Mouse (Mus musculus) neural tube, embryonic 11.5 days (tissue): ENCODE results near the gene Ms4a6b. TPM values are rescaled to one million over a fixed set of nuclear protein-coding genes. Genes with fewer than 3 reads are reported as not detected.
"Not testable (repeated sequence)": the region's sequence is repeated elsewhere in the genome, so short reads cannot be mapped to it uniquely, and the experiment has no call there.

Source experiments
- ATAC-seq: fragments of 200-750 bp; cut with Nextera tagmentation; 2 replicates; pipeline ENCODE4 v1.8.0; 2017; ENCODE audit warnings: moderate number of reproducible peaks, mild to moderate bottlenecking, moderate TSS enrichment, moderate library complexity; ENCODE audit not compliant: insufficient read depth, low FRiP score, low TSS enrichment
- DNase-seq: peaks from one replicate; pipeline ENCODE4 v3.0.0-alpha.2; 2015; ENCODE audit warnings: low spot score
- H3K27ac ChIP-seq: fragments of 300-500 bp; sonication (generic); 2 replicates; pipeline ENCODE4 v1.5.1; 2014; ENCODE audit warnings: low read depth, mild to moderate bottlenecking, low read length
- H3K27me3 ChIP-seq: fragments of 300-500 bp; sonication (generic); 2 replicates; pipeline ENCODE4 v1.6.1; 2014; ENCODE audit warnings: mild to moderate bottlenecking, low read length, mixed read lengths; ENCODE audit not compliant: control insufficient read depth, insufficient read depth
- H3K36me3 ChIP-seq: fragments of 300-500 bp; sonication (generic); 2 replicates; pipeline ENCODE4 v1.6.1; 2014; ENCODE audit warnings: mild to moderate bottlenecking, low read length, moderate library complexity, mixed read lengths; ENCODE audit not compliant: control insufficient read depth, insufficient read depth
- H3K4me1 ChIP-seq: fragments of 300-500 bp; sonication (generic); 2 replicates; pipeline ENCODE4 v1.6.1; 2014; ENCODE audit warnings: low read length, mixed read lengths; ENCODE audit not compliant: control insufficient read depth, insufficient read depth
- H3K4me2 ChIP-seq: fragments of 300-500 bp; sonication (generic); 2 replicates; pipeline ENCODE4 v1.6.1; 2014; ENCODE audit warnings: low read depth, mild to moderate bottlenecking, moderate library complexity
- H3K4me3 ChIP-seq: fragments of 300-500 bp; sonication (generic); 2 replicates; pipeline ENCODE4 v1.5.1; 2014; ENCODE audit warnings: low read depth, low read length
- H3K9ac ChIP-seq: fragments of 300-500 bp; sonication (generic); 2 replicates; pipeline ENCODE4 v1.6.1; 2014; ENCODE audit warnings: mild to moderate bottlenecking, low read length
- H3K9me3 ChIP-seq: fragments of 300-500 bp; sonication (generic); 2 replicates; pipeline ENCODE4 v1.6.1; 2016; ENCODE audit warnings: low read length; ENCODE audit not compliant: control insufficient read depth
- WGBS: fragments of 180-500 bp; shearing (Covaris S2); extraction: QIAGEN DNeasy Blood & Tissue Kit; methylation state at CpG from one replicate; pipeline ENCODE4 v1.1.7; 2014; 5-methylcytosine and 5-hydroxymethylcytosine counted together
- polyA plus RNA-seq: library from polyadenylated mRNA; unstranded; fragments of >200 nt; fragmentation: Nextera tagmentation; extraction: Ambion mirVana; gene quantifications from 2 replicates; pipeline ENCODE4 v1.2.1, GENCODE M21; 2014

The Ms4a6b gene
- polyA plus RNA-seq, 1 experiment from 2014 or later, result 3.0 TPM

DNA sequence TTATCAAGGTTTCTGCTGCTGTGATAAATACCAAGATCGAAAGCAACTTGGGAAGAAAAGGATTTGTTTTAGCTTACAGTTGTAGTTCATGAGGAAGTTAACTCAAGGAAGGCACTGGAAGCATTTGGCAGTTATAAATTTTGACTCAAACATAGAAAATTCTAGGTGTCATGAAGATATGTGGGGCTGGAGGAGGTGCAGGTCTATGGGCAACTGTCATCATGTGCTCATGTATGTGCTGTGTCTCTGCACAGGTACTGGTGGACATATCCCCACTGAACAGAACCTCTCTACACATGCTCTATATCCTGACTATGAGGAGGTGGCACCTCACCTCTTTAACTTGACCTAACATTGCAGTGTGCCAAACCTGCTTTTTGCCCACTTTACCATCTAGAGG, 29.7 kb upstream of the Ms4a6b start:
- Histone ChIP-seq H3K4me3 (no peak overlapping the region), H3K27me3 (no peaks in the 10 kb centered on the region), H3K27ac (no peak overlapping the region), H3K4me1 (no peaks in the 10 kb centered on the region), H3K4me2 (no peak overlapping the region), H3K9ac (no peak overlapping the region), H3K36me3 (no peaks in the 10 kb centered on the region), H3K9me3 (no peaks in the 10 kb centered on the region)
- WGBS, result 88% methylated on average over 1 of the region's 1 CpGs
- no peak for ATAC-seq
- DNase-seq, result no peak

GRCm38 (mm10) chr19:11491406-11492189, 24.7 kb upstream of the Ms4a6b start:
- Histone ChIP-seq H3K36me3 (no peaks in the 10 kb centered on the region), H3K4me2 (no peak overlapping the region), H3K27me3 (no peaks in the 10 kb centered on the region), H3K27ac (no peak overlapping the region), H3K9me3 (no peaks in the 10 kb centered on the region), H3K4me3 (no peak overlapping the region), H3K9ac (no peak overlapping the region), H3K4me1 (no peaks in the 10 kb centered on the region)
- DNase-seq, result no peak
- ATAC-seq, result no peak
- 84% methylated on average over 4 of the region's 4 CpGs for WGBS

GRCm38 (mm10) chr19:11492671-11493070, 23.6 kb upstream of the Ms4a6b start:
- DNase-seq (no peak), ATAC-seq (no peak)
- Histone ChIP-seq H3K4me3 (no peak overlapping the region), H3K9me3 (no peaks in the 10 kb centered on the region), H3K9ac (no peak overlapping the region), H3K4me2 (no peak overlapping the region), H3K4me1 (no peaks in the 10 kb centered on the region), H3K36me3 (no peaks in the 10 kb centered on the region), H3K27me3 (no peaks in the 10 kb centered on the region), H3K27ac (no peak overlapping the region)
- 83% methylated on average over 1 of the region's 1 CpGs for WGBS

GRCm38 (mm10) chr19:11494519-11494918, 21.8 kb upstream of the Ms4a6b start:
- ATAC-seq, result no peak
- 89% methylated on average over 3 of the region's 3 CpGs for WGBS
- no peak overlapping the region for H3K9ac ChIP-seq

DNA sequence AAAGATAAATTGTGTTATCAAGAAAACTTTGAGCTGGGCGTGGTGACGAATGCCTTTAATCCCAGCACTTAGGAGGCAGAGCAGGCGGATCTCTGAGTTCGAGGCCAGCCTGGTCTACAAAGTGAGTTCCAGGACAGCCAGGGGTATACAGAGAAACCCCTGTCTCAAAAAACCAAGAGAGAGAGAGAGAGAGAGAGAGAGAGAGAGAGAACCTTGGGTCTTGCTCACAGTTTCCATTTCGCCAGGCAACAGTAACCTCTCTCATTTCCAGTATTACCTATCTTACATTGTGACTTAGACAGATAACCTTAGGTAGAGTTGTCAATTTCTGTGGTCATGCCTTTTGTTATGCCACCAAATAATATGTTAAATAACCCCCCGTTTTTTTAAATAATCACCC, 20.0 kb upstream of the Ms4a6b start:
- Histone ChIP-seq H3K4me3 (no peak overlapping the region), H3K4me1 (no peaks in the 10 kb centered on the region), H3K27me3 (no peaks in the 10 kb centered on the region), H3K27ac (no peak overlapping the region), H3K9ac (no peak overlapping the region), H3K36me3 (no peaks in the 10 kb centered on the region), H3K9me3 (no peaks in the 10 kb centered on the region), H3K4me2 (no peak overlapping the region)
- DNase-seq, result no peak
- ATAC-seq, result no peak
- whole genome bisulfite sequencing, result 88% methylated on average over 6 of the region's 6 CpGs

More at GRCm38 (mm10) chr19:11494519-11494918, 21.8 kb upstream of the Ms4a6b start:
- no peaks in the 10 kb centered on the region for H3K36me3 ChIP-seq
- no peak overlapping the region for H3K27ac ChIP-seq
- no peak for DNase-seq
- no peak overlapping the region for H3K4me3 ChIP-seq
- no peaks in the 10 kb centered on the region for H3K9me3 ChIP-seq
- H3K4me2 ChIP-seq, result no peak overlapping the region
- no peaks in the 10 kb centered on the region for H3K4me1 ChIP-seq
- no peaks in the 10 kb centered on the region for H3K27me3 ChIP-seq

DNA sequence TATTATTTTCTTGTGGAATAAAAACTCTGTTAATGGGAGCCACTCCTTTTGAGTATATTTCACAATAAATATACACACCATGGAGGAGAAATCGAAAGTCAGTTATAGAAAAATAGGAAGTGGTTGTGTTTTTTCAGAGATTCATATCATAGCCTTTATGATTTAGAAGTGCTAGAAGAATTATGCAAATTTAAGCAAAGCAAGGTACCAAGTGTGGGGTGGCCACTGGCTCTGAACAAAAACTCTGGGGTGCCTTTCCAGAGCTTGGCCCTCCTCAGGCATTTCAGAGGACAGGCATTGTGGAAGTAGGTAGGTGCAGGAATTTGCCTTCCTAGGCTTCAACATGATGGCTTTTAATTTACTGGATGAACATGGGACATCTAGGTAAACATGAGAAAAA, 19.0 kb upstream of the Ms4a6b start:
- H3K27me3 ChIP-seq, H3K4me3 ChIP-seq, H3K36me3 ChIP-seq, ATAC-seq, DNase-seq, H3K27ac ChIP-seq, H3K9ac ChIP-seq, H3K4me2 ChIP-seq, H3K9me3 ChIP-seq, H3K4me1 ChIP-seq: not testable (repeated sequence)
- 79% methylated on average over 1 of the region's 1 CpGs for WGBS

- H3K27me3 ChIP-seq, result no peaks in the 10 kb centered on the region
- H3K27ac ChIP-seq, result no peak overlapping the region
- H3K36me3 ChIP-seq, result no peaks in the 10 kb centered on the region
- WGBS, result 93% methylated on average over 1 of the region's 1 CpGs
- H3K9me3 ChIP-seq, result no peaks in the 10 kb centered on the region
- H3K4me2 ChIP-seq, result no peak overlapping the region
- no peak overlapping the region for H3K4me3 ChIP-seq
- DNase-seq (no peak), ATAC-seq (no peak)
- no peak overlapping the region for H3K9ac ChIP-seq
- H3K4me1 ChIP-seq, result no peaks in the 10 kb centered on the region
Measured at GRCm38 (mm10) chr19:11500796-11501195, 15.5 kb upstream of the Ms4a6b start.

- Histone ChIP-seq H3K9me3 (no peaks in the 10 kb centered on the region), H3K4me3 (no peak overlapping the region), H3K27ac (no peak overlapping the region), H3K4me2 (no peak overlapping the region), H3K36me3 (no peaks in the 10 kb centered on the region), H3K9ac (no peak overlapping the region), H3K4me1 (no peaks in the 10 kb centered on the region), H3K27me3 (no peaks in the 10 kb centered on the region)
- DNase-seq, result no peak
- 84% methylated on average over 4 of the region's 4 CpGs for WGBS
- no peak for ATAC-seq
Measured at GRCm38 (mm10) chr19:11501326-11501725, 15.0 kb upstream of the Ms4a6b start.

- no peak for ATAC-seq
Measured at GRCm38 (mm10) chr19:11504857-11505256, 11.5 kb upstream of the Ms4a6b start.

More at GRCm38 (mm10) chr19:11504857-11505256, 11.5 kb upstream of the Ms4a6b start:
- no peak overlapping the region for H3K27ac ChIP-seq
- H3K4me3 ChIP-seq, result no peak overlapping the region
- no peak for DNase-seq
- no peak overlapping the region for H3K4me2 ChIP-seq
- no peak overlapping the region for H3K9ac ChIP-seq
- H3K36me3 ChIP-seq, result no peaks in the 10 kb centered on the region
- H3K9me3 ChIP-seq, result no peaks in the 10 kb centered on the region
- H3K4me1 ChIP-seq, result no peaks in the 10 kb centered on the region
- H3K27me3 ChIP-seq, result no peaks in the 10 kb centered on the region
- 93% methylated on average over 1 of the region's 1 CpGs for WGBS
